Mouse (Mus musculus): Measurements from ENCODE around the gene Hnrnpa2b1. TPM values are rescaled to one million over a fixed set of nuclear protein-coding genes. Genes with fewer than 3 reads are reported as not detected.

Gene Hnrnpa2b1
- polyA plus RNA-seq, 1 experiment from 2014 or later, result 1,220 TPM

Other genes with a start within 250 kb of the Hnrnpa2b1 start
- 6.0 and 6.6 TPM in 2 replicates for gene Nfe2l3, start 37.2 kb downstream of the Hnrnpa2b1 start, polyA plus RNA-seq (2015; fragmentation: Nextera tagmentation; extraction: Ambion mirVana)
- gene Cbx3, start 466 bp upstream of the Hnrnpa2b1 start, polyA plus RNA-seq (2015; fragmentation: Nextera tagmentation; extraction: Ambion mirVana), result 309 and 335 TPM in 2 replicates
- gene Snx10, start 54.0 kb upstream of the Hnrnpa2b1 start, polyA plus RNA-seq (2015; fragmentation: Nextera tagmentation; extraction: Ambion mirVana), result 65.9 and 76.2 TPM in 2 replicates